Mouse (Mus musculus): Measurements from ENCODE around the gene Magoh.

DNA sequence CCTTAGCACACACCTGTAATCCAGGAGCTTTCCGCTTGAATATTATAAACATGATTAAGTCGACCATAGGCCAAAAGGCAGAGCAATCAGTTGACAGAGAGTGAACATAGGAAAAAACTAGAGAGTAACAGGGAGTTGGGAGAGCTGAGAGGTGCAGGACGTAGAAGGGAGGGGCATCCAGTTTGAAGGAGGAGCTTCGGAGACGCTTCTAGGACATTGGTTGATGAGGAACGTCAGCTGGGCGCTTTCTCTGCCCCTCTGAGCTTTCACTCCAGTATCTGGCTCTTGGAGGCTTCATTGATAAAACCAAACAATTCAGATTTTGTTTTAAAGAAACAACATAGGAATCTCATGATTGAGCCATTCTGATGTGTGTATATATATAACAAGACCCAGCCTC, 6.8 kb downstream of the Magoh start:
- no peak for TF ChIP-seq TBP (conservative IDR thresholded peaks at IDR 0.05; ENCODE audit: low read depth, low read length)
- no peak for TF ChIP-seq NELFE (IDR thresholded peaks at IDR 0.05; ENCODE audit: low read depth, low read length)
- no peak for TF ChIP-seq CTCF (conservative IDR thresholded peaks at IDR 0.05 in 1 of 2, IDR thresholded peaks at IDR 0.05 in 1 of 2; ENCODE audit: low read depth in 2 of 2, low read length in 2 of 2)
